Mouse (Mus musculus) ES-E14 (cell line): ENCODE results near the gene Afg1l. TPM values are rescaled to one million over a fixed set of nuclear protein-coding genes. Genes with fewer than 3 reads are reported as not detected.

ENCODE experiments used
- DNase-seq: peaks from one replicate; pipeline ENCODE4 v3.0.0-alpha.2; 2013; ENCODE audit warnings: low read depth, low spot score
- H3K27ac ChIP-seq: 2 replicates; pipeline ENCODE4 v1.5.1; 2012; ENCODE audit warnings: low read depth, mild to moderate bottlenecking, low read length, moderate library complexity, mixed read lengths; ENCODE audit not compliant: poor library complexity, insufficient read depth, severe bottlenecking
- H3K36me3 ChIP-seq: 2 replicates; pipeline ENCODE4 v1.6.1; 2012; ENCODE audit warnings: mild to moderate bottlenecking, low read length, moderate library complexity, mixed read lengths; ENCODE audit not compliant: control insufficient read depth, poor library complexity, insufficient read depth, severe bottlenecking
- H3K4me1 ChIP-seq, 2 experiments: fragments of 150-350 bp in 1 of 2; sonication (generic) in 1 of 2; 2 replicates each; pipeline ENCODE4 v1.6.1; 2012; ENCODE audit warnings: low read length in 2 of 2, mild to moderate bottlenecking in 1 of 2, mixed read lengths in 1 of 2; ENCODE audit not compliant: control insufficient read depth in 2 of 2, insufficient read depth in 2 of 2, poor library complexity in 1 of 2
- H3K4me3 ChIP-seq, 2 experiments: fragments of 150-350 bp in 1 of 2; sonication (generic) in 1 of 2; 2 replicates each; pipeline ENCODE4 v1.5.1; 2012; ENCODE audit warnings: low read length in 2 of 2, low read depth in 1 of 2, mild to moderate bottlenecking in 1 of 2, mixed read lengths in 1 of 2; ENCODE audit not compliant: insufficient read depth in 1 of 2, poor library complexity in 1 of 2, severe bottlenecking in 1 of 2
- H3K9ac ChIP-seq: 2 replicates; pipeline ENCODE4 v1.6.1; 2012; ENCODE audit warnings: low read depth, mild to moderate bottlenecking, low read length, mixed read lengths; ENCODE audit not compliant: poor library complexity, insufficient read depth, severe bottlenecking
- H3K9me3 ChIP-seq: fragments of 150-350 bp; sonication (generic); 2 replicates; pipeline ENCODE4 v1.6.1; 2012; ENCODE audit warnings: low read depth, mild to moderate bottlenecking, low read length; ENCODE audit not compliant: control insufficient read depth, insufficient read depth
- CHD2 ChIP-seq: IDR thresholded peaks from 2 replicates; pipeline ENCODE4 v1.6.1; 2014; ENCODE audit warnings: mild to moderate bottlenecking, low read depth, low read length, inconsistent platforms
- HCFC1 ChIP-seq: IDR thresholded peaks from 2 replicates; pipeline ENCODE4 v1.6.1; 2012; ENCODE audit warnings: low read length, inconsistent platforms, borderline replicate concordance; ENCODE audit not compliant: insufficient read depth
- MAFK ChIP-seq: IDR thresholded peaks from 2 replicates; pipeline ENCODE4 v1.6.1; 2014; ENCODE audit warnings: mild to moderate bottlenecking, low read depth, low read length, inconsistent platforms; ENCODE audit not compliant: insufficient read depth
- ZC3H11A ChIP-seq: IDR thresholded peaks from 2 replicates; pipeline ENCODE4 v1.6.1; 2012; ENCODE audit warnings: low read depth, mild to moderate bottlenecking, inconsistent platforms, low read length, borderline replicate concordance
- ZNF384 ChIP-seq: IDR thresholded peaks from 2 replicates; pipeline ENCODE4 v1.6.1; 2012; ENCODE audit warnings: low read depth, low read length, inconsistent platforms
- in situ Hi-C, 2 experiments: fragments of 600-800 bp; cut with MboI; formaldehyde crosslinking; loops; one replicate each; pipeline ENCODE4 v1.15.1; 2025; ENCODE audit warnings: low sequenced_read_pairs in 2 of 2, inconsistent platforms in 1 of 2; ENCODE audit not compliant: unreplicated experiment in 2 of 2
- total RNA-seq: library from RNA; depleted of rRNA; stranded (reverse); fragments of 300-350 nt; gene quantifications from 2 replicates; pipeline ENCODE4 v1.2.3, GENCODE M21; 2012

The Afg1l gene
- total RNA-seq, 1 experiment, result 7.7 TPM

DNA sequence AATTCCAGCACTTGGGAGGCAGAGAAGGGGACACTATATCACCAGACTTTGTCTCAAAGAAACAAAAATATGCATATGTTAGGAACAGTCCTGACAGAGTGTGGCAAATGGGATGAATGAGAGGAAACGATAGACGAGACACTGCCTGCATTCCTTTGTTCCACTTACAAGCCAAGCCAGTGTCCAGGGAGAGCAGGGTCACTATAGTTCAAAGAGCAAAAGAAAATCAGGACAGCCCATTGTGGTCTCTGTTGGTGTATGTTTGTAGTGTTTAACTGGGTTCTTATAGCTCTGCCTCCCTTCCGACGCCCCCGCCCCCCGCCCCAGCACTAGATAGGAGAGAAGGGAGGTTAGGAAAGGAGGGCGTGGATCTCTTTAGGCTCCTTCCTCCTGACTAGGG, 30.0 kb downstream of the Afg1l start:
- no peak overlapping the region for H3K4me3 ChIP-seq
- no peak overlapping the region for H3K27ac ChIP-seq
- in situ Hi-C loops, result no loop called here
- H3K9ac ChIP-seq, result no peak overlapping the region
- H3K4me1 ChIP-seq, result no peaks in the 10 kb centered on the region
- H3K9me3 ChIP-seq, result no peaks in the 10 kb centered on the region
- no peak for TF ChIP-seq MAFK
- no peak for TF ChIP-seq ZNF384
- no peak for TF ChIP-seq HCFC1
- TF ChIP-seq CHD2, result no peak
- TF ChIP-seq ZC3H11A, result no peak
- DNase-seq, result no peak
- peaks cover 4% of the 10 kb centered on the region; the same call in 1 of the 2 replicates for H3K36me3 ChIP-seq

DNA sequence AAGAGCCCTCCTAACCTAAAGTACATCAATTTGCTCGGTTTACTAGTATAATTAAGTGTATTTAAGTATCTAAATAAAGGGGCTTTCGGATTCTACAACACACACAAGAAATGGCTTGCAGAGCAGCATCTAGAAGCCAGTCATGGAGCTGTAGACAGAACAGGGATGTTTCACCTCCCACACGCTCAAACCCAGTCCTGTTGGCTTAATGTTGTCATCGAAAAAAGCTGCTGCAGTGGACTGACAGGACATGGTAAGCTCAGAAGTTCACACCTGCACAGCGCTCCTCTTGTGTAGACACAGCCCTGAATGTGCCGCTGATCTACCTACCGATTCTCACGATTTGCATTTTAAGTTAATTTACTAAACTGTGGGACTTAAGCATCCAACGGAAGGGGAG, 32.2 kb downstream of the Afg1l start:
- DNase-seq, result no peak
- TF ChIP-seq HCFC1 (no peak), ZC3H11A (no peak), CHD2 (no peak), MAFK (no peak), ZNF384 (no peak)
- H3K9ac ChIP-seq, result no peak overlapping the region
- H3K4me1 ChIP-seq, result no peaks in the 10 kb centered on the region
- peaks cover 4% of the 10 kb centered on the region; the same call in 1 of the 2 replicates for H3K36me3 ChIP-seq
- in situ Hi-C loops, result no loop called here
- H3K27ac ChIP-seq, result no peak overlapping the region
- H3K9me3 ChIP-seq, result no peaks in the 10 kb centered on the region
- H3K4me3 ChIP-seq, result no peak overlapping the region

DNA sequence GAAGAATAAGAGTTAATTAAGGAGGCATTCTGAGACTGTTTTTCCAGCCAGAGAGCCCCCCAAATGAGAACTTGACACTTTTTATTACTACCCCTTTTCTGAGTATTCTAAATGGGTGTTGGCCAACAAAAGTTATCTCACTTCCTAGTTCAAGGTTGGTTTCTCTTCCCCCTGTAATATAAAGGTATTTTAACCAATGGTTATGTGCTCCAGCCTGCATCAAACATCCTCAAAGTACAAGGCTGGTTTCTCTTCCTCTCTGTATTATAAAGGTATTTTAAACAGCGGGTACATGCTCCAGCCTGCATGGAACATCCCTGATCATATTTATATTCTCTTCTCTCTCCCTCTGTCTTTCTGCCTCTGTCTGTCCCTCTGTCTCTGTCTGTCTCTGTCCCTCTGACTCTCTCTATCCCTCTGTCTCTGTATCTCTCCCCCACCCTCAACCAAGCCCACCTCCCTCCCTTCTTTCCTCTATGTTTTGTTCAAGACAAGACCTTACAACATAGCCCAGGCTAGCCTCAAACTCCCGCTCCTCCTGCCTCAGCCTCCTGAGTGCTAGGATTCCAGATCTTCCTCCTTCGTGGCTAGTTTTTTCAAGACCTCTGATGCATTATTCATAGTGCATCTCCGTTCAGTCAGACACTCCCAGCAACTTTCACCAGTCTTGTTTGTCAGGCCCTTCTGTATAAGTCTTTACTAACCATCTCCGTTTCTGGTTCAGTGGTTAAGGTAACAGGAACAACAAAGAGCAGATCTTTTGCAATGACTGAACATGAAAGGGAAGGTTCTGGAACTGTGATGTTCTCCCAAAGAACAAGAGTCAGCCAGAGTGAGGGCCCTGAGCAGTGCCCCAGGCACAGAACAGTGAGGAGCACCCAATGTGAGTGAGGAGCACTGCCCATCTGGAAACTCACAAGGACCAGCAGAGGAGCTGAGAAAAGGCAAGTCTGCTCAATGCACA, 41.2 kb downstream of the Afg1l start:
- TF ChIP-seq ZNF384 (no peak), ZC3H11A (no peak), MAFK (no peak), HCFC1 (no peak), CHD2 (no peak)
- Histone ChIP-seq H3K9ac (no peak overlapping the region), H3K4me1 (no peaks in the 10 kb centered on the region), H3K27ac (no peak overlapping the region), H3K4me3 (no peak overlapping the region), H3K9me3 (no peaks in the 10 kb centered on the region), H3K36me3 (peaks cover 4% of the 10 kb centered on the region; the same call in 1 of the 2 replicates)
- DNase-seq, result no peak
- in situ Hi-C loops, result no loop called here

DNA sequence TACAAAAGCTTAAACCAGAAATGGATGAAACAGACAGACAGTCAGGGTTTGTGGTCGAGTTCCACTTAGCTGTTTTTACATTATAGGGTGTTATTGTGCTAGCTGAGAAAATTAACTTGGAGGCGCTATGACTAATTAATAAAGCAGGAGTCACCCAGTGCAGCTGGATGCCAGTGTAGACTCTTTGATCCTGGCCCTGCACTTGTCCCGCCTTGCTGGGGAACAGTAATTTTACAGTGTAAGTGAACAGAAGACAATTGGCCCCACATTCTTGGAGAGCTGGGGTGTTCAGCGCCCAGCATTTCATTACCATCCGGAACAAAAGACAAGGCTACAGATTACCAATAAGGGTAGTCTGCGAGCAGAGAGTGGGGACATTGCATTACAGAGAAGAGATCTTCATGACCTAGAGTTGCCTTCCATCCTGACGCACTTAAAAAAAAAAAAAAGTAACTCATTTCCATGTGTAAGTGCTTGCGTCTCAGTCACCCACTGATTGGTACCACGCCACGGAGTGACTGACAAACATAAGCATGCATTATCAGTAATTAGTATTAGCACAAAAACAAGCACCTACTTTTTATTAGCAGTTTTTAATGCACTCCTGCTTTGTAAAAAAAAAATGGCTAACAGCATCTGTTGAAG, 60.7 kb downstream of the Afg1l start:
- Histone ChIP-seq H3K4me3 (no peak overlapping the region), H3K4me1 (peaks cover 2 to 4% of the 10 kb centered on the region in 2 experiments; a peak in 2 of 4 replicates), H3K27ac (no peak overlapping the region), H3K9me3 (no peaks in the 10 kb centered on the region), H3K36me3 (no peaks in the 10 kb centered on the region; the same call in 1 of the 2 replicates), H3K9ac (no peak overlapping the region)
- TF ChIP-seq HCFC1, result no peak
- TF ChIP-seq ZNF384, result peak; percentile 63; the same call in 1 of the 2 replicates
- TF ChIP-seq MAFK, result no peak
- TF ChIP-seq CHD2, result no peak
- TF ChIP-seq ZC3H11A, result no peak
- in situ Hi-C loops, result no loop called here
- no peak for DNase-seq
